Mouse (Mus musculus): ENCODE data around the gene Sh3d21.

Sh3d21 gene

GRCm38 (mm10) chr4:126105131-126105783 is 58.0 kb downstream of the Sh3d21 start:
- no peak for DNase-seq

DNA sequence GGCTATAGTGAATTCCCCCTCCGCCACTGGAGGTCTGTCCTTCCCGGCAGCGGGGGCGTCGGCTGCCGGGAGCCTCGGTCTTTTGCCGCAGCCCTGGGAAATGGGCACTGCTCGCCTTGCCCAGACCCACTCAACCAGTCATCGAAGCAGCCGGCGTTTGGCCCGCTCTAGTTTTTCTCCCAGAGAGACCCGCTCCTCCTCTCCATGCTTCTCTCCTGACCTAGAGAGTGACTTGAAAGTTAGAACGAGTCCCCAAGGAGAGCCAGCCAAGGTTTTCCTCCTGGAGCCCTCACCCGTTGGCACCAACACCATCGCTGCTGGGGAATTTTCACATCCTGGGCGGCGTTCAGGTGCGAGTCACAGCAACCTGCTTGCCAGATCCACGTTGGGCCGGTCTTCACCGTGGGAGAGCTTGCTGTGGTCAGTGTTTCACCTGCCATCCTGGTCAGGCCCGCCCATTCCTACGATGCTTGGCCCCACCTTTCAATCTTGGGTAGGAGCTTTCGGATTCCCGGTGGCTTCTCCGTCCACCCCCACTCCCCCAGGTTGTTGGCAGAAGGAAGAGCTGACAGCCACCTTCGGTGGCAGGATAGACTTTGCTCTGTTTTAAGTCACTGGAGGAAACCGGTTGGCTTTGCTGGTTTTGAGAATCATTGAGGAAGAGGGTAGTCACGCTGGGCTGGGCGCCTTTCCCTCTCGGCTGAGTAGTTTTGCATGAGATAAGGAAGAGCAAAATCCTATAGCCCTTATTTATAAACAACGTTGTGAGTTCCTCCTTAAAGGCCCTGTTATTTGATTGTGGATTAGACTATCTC is 58.8 kb downstream of the Sh3d21 start:
- peak; percentile 94 for DNase-seq

- peak; percentile 98 for DNase-seq
Observed at GRCm38 (mm10) chr4:126103590-126104068, 59.7 kb downstream of the Sh3d21 start, which contains the start of gene Stk40. Gene Stk40, plus strand, starts transcription at chr4:126103957.

- DNase-seq, result peak; percentile 90
Observed at GRCm38 (mm10) chr4:126103057-126103581, 60.2 kb downstream of the Sh3d21 start.

DNA sequence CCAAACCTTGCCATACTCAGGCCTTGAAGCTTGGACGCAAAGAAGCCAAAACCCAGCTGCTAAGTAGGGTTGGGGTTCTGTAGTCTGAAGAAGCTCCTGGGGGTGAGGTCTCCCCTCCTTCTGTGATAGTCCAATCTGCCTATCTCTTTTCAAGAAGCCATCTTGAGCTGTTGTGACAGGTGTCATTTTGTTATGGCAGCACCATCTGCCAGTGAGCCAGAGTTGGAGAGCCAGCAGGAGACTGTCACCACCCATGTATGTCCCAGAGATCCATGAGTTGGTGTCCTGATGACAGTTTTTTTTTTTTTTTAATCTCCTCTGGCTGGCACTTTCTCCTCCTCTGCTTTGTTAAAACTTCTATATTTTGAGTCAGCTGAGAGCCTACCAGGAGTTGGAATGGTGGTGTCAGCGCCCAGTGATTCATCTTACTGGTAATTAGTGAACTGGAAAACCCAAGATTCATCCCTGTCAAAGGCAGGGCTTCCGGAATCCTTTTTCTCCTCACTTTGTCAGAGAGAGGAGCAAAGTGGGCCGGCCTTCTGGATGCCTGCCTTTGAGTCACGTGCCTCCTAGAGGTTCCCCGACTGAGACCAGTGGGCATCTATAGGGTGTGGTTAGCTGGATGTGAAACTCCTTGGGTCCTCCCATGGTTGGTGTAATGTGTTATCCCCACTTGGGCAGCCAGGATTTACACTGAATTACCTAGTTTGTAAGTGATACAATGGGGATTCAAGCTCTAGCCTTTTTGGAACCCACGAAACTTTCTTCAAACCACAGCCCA is 61.0 kb downstream of the Sh3d21 start:
- peak; percentile 68 for DNase-seq

DNA sequence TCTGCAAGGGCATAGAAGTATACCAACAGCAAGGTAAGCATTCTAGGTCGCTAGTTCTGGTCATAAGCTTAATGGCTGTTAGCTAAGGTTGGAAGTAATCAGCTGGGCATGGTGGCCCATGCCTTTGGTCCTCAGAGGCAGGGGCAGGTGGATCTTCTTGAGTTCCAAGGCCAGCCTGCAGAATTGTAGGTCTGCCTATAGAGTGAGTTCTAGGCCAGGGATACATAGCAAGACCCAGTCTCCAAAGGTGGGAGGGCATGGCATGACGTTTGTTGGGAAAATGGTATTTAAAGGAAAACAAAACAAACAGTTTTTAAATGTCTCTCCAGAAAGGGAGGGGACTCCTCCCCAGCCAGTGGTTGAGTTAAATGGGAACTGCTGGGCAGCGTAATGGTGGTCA is 62.5 kb downstream of the Sh3d21 start:
- DNase-seq, result no peak
